Mouse (Mus musculus) left cerebral cortex, postnatal 14 days (tissue): ENCODE data around the gene Olfr721-ps1. TPM values are rescaled to one million over a fixed set of nuclear protein-coding genes. Genes with fewer than 3 reads are reported as not detected.

Experiments used
- DNase-seq, 2 experiments: peaks; one replicate each; pipeline ENCODE4 v3.0.0; 2021 to 2022; ENCODE audit warnings: low spot score in 2 of 2, mixed read lengths in 1 of 2
- intact Hi-C: fragments of 180-260 bp; cut with DNase I; formaldehyde crosslinking; loops from one replicate; pipeline ENCODE4 v1.15.1; 2025
- long read RNA-seq, 2 experiments: library from polyadenylated mRNA; stranded (forward); transcript quantifications; one replicate each; pipeline ENCODE4 v2.0.0; 2021
- total RNA-seq, 2 experiments: library from RNA; stranded (reverse); gene quantifications; 2 replicates each; pipeline ENCODE4 v1.2.3; 2021

Gene Olfr721-ps1
- not detected for total RNA-seq
- long read RNA-seq, experiment 1 = 0 reads
- long read RNA-seq, experiment 2 = 0 reads

DNA sequence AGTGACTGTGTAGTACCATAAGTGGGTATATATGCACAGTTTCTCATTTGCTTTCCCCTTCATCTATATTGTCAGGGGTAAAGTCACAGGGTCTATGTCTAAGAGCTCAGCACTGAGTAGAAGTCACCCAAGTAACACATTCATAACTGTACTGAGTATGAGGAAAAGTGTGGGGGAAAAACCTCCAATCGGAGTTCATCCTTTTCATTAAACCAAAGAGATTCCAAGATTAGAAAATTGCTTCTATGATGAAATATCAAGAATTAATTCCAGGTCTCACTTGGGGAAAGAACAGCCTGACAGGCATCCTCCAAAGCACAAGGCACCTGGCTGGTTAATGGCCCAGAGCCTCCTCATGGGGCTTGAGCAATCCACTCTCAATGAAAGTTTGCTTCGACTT, at the start of gene Olfr721-ps1:
Olfr721-ps1 (plus strand) TSS at position 301 of the 400 bp plus-strand sequence.
- no peak for DNase-seq
- intact Hi-C loops = no loop called here

DNA sequence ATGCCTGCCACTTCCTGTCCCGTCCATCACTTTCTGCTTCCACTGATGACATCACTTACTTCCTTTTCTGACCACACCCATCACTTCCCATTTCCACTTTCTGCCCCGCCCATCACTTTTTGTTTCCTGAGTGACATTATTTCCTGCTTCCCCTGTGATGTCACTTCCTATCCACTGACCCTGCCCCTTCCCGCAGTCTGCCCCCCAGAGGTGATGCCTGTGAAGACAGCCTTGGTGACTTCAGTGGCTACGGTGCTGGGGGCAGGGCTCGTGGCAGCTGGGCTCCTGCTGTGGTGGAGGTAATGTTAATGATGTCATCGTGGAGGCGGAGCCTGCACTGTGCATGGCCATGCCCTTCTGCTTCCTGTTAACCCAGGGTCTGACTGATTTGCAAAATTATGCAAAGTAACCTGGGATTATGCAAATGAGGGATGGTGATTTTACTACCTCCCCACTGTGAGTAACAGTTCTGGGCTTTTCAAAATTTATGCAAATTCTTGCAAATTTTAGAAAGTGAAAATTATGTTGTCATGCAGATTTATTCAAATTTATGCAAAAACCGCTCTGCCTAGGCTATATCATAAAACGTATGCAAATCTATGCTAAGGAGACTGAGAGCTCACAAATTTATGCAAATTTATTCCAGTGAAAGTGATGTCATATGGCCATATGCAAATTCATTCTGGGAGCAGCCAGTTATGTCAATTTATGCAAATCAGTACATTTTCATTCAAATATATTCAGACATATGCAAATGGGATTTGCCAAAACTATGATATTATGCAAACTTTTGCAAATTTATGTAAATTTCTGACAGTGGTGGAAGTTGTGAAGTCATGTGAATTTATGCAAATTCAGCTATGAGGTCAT, 49.1 kb upstream of the Olfr721-ps1 start:
- intact Hi-C loops = loop anchor here (10.0 kb wide), 1 partner anchor 353 kb away; the partner anchor contains the start of gene Slc4a7
- DNase-seq = peak; percentile 6 to 85

DNA sequence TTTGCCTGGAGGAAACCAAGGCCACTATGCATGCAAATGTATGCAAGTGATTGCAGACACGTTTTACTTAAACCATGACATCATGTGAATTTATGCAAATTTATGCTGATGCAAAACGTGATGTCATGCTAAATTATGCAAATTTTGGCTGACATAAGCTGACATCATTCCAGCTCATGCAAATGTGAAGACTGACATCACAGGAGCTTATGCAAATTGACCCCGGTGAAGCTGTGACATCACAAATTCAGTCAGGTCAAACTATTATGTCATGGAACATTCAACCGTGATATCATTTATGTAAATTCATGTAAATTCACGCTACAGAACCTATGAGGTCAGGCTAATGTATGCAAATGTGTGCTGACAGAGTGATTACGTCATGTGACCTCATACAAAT, 48.5 kb upstream of the Olfr721-ps1 start:
- peak; percentile 2 to 41 for DNase-seq
- intact Hi-C loops = loop anchor here (10.0 kb wide), 1 partner anchor 352 kb away; the partner anchor contains the start of gene Slc4a7

DNA sequence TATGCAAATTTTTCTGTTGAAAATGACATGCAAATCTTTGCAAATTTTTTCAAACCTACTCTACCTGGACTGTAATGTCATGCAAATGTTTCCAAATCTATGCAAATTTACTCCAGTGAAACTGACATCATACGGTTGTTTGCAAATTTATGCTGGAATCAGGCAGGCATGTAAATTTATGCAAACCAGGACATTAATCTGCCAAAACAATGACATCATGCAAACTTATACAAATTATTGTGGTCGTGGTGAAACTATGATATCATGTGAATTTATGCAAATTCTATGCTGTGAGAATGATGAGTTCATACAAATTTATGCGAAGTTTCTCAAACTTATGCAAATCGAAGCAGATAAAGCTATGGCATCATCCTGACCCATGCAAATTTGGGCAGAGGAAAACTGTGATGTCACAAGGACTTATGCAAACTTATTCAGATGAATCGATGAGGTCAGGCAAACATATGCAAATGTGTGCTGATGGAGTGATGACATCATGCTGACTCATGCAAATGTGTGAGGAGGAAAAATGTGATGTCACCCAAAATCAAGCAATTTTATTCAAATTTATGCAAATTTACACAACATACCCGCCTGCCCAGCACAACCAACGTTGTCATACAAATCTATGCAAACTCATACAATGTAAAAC, 47.9 kb upstream of the Olfr721-ps1 start:
- peak in 1 of 2 experiments; percentile 13 for DNase-seq
- intact Hi-C loops = loop anchor here (10.0 kb wide), 1 partner anchor 352 kb away; the partner anchor contains the start of gene Slc4a7

DNA sequence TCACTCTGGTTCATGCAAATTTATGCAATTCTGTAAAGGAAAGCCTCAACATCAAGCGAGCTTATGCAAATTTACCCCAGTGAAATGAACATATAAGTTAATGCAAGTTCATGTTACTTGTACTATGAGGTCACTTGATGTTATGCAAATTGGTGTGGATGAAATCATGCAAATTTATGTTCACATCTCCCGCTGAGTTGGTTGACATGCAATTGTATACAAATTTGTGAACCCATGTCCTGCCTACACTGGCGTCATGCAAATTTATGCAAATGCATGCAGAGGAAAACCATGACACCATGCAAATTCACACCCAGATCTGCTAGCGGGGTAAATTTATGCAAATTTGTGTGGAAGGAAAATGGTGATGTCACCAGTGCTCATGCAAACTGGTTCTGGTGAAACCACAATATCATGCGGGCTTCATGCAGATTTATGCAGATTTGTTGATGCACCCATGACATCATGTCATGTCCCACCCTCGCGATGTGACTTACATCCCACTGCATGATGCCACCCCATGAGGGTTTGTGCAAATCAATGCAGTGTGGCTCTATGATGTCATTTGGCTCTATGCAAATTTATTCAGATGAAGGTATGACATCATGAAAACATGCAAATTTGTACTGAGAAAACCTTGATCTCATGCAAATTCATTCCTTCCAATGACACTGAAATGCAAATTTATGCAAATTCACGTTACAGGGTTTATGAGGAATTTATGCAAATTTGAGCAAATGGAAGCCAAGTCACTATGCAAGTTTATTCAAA, 47.2 kb upstream of the Olfr721-ps1 start:
- intact Hi-C loops = loop anchor here (10.0 kb wide), 1 partner anchor 351 kb away; the partner anchor contains the start of gene Slc4a7

DNA sequence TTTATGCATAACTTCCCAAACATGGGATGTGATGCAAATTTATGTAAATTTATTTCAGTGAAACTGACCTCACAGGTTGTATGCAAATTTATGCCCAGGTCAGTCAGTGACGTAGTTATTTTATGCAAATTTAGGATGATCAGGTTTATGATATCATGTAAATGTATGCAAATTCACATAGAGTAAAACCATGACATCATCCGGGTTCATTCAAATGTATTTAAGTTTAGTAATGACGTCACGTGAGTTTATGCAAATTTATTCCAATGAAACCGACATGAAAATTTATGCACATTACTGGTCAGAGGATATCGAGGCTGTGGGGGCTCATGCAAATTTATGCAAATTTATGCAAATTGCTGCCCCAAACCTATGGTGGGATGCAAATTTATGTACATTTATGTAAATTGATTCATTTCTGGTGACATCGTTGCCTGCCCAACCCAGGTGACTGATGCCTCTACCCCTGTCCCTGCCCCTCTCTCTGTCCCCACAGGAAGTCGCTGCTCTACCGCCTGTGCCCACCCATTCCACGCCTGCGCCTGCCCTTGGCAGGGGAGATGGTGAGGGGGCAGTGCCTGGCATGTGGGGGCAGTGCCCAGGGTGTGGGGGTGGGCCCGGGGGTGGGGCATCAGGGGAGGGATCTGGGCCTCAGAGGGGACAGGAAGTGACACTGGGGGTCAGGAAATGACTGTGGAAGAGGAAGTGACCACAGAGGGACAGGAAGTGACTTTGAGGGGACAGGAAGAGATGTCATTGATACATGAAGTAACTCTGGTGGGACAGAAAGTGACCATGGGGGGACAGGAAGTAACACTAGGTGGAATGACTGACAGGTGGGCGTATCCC, 46.4 kb upstream of the Olfr721-ps1 start:
- intact Hi-C loops = loop anchor here (10.0 kb wide), 1 partner anchor 350 kb away; the partner anchor contains the start of gene Slc4a7
- no peak for DNase-seq

More for the DNA sequence above, 47.2 kb upstream of the Olfr721-ps1 start:
- DNase-seq = peak; percentile 2 to 29

DNA sequence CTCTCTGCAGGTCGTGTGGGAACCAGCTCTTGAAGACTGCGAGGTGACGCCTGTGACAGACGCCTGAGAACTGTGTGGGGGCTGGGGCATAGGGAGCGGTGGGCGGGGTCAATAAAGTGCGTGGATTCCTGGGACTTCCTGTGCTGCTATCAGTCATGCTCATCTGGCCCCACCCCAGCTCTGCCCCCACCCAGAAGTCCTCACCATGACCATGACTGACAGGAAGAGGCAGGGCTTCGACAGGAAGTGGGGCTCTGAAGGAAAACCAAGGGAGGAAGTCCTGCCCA, 45.8 kb upstream of the Olfr721-ps1 start:
- intact Hi-C loops = loop anchor here (10.0 kb wide), 1 partner anchor 349 kb away; the partner anchor contains the start of gene Slc4a7
- no peak for DNase-seq

DNA sequence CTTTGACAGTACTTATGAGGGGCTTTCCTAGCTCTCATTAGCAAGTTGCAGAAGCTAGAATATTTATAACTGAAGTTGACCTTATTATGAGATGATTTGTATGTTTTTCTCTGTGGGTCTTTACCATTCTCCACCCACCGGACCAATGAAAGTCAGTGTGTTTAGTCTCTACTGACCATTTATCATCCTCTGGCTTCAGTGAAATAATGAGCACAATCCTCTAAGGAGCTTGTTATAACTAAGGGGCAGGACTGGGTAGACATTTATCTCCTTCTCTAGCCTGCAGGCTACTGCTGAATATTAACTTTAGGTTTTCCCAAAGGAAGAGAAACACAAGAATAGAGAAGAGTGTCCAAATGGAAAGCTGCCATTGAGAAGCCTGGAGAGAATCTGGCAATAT, 5.6 kb upstream of the Olfr721-ps1 start:
- intact Hi-C loops = no loop called here
- DNase-seq = no peak

DNA sequence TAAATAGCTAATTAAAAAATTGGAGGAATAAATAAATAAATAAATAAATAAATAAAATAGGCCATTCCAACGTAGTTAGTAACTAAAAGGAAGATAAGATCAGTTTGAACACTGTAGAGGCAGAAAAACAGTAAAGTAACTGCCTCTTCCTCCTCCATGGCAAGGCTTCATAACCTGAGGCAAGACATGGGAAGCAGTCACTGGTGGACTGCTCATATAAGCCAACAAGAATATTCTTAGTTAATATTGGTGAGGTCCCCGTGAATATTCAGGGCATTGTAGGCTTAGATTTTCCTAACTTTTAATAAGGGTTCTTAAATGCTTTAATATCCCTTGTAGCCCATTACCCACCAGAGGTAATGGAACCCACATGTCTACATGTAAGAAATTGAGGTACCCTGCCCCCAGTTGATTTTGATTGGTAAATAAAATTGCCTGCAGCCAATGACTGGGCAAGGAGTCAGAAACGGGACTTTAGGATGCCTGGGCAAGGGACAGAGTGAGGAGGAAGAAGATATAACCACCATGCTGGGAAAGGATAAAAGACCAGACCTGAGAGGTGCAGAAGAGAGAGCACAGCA, 35.1 kb downstream of the Olfr721-ps1 start:
- no peak for DNase-seq
- intact Hi-C loops = no loop called here

Other genes with a start within 250 kb of the Olfr721-ps1 start
- gene Olfr720, start 214.5 kb upstream of the Olfr721-ps1 start, total RNA-seq = not detected
- gene Olfr31, start 78.5 kb upstream of the Olfr721-ps1 start, total RNA-seq = not detected
- 1 to 10 TPM; 3.6 to 3.7 TPM for gene Il3ra, start 55.0 kb upstream of the Olfr721-ps1 start, total RNA-seq